Mouse (Mus musculus) heart, adult 2 months (tissue): ENCODE data around the gene Thap3.
A peak's percentile ranks its signal among the peaks of the same experiment; 100 is the strongest.

Source experiments
- CTCF ChIP-seq: fragments of 200-600 bp; IDR thresholded peaks from 2 replicates; pipeline ENCODE4 v1.8.1; 2022; ENCODE audit warnings: antibody characterized with exemption, mild to moderate bottlenecking, moderate library complexity
- EP300 ChIP-seq: fragments of 200-500 bp; IDR thresholded peaks from 2 replicates; pipeline ENCODE4 v1.6.1; 2011; ENCODE audit warnings: low read depth, low read length, control low read depth; ENCODE audit not compliant: insufficient read depth
- POLR2A ChIP-seq: fragments of 200-500 bp; IDR thresholded peaks from 2 replicates; pipeline ENCODE4 v1.6.1; 2011; ENCODE audit warnings: mild to moderate bottlenecking, low read depth, low read length, control low read depth; ENCODE audit not compliant: insufficient read depth

- TF ChIP-seq CTCF (peak; percentile 82), POLR2A (peak; percentile 74), EP300 (peak; percentile 88)
Measured at GRCm38 (mm10) chr4:151933505-151934214, 55.1 kb downstream of the Thap3 start, which contains the start of gene Dnajc11.
